Mouse (Mus musculus) adrenal gland, postnatal 4 days (tissue): ENCODE measurements around the gene Ndufv1. TPM values are rescaled to one million over a fixed set of nuclear protein-coding genes. Genes with fewer than 3 reads are reported as not detected.
"Not testable (repeated sequence)": the region's sequence is repeated elsewhere in the genome, so short reads cannot be mapped to it uniquely, and the experiment has no call there.

Experiments
- DNase-seq, 2 experiments: peaks; one replicate each; pipeline ENCODE4 v3.0.0; 2021 to 2022; ENCODE audit warnings: low spot score in 2 of 2, mixed read lengths in 2 of 2
- total RNA-seq, 2 experiments: library from RNA; stranded (reverse); gene quantifications; 2 replicates each; pipeline ENCODE4 v1.2.3; 2021

Ndufv1 gene
- total RNA-seq, 2 experiments from 2014 or later: 253 to 283 TPM

DNA sequence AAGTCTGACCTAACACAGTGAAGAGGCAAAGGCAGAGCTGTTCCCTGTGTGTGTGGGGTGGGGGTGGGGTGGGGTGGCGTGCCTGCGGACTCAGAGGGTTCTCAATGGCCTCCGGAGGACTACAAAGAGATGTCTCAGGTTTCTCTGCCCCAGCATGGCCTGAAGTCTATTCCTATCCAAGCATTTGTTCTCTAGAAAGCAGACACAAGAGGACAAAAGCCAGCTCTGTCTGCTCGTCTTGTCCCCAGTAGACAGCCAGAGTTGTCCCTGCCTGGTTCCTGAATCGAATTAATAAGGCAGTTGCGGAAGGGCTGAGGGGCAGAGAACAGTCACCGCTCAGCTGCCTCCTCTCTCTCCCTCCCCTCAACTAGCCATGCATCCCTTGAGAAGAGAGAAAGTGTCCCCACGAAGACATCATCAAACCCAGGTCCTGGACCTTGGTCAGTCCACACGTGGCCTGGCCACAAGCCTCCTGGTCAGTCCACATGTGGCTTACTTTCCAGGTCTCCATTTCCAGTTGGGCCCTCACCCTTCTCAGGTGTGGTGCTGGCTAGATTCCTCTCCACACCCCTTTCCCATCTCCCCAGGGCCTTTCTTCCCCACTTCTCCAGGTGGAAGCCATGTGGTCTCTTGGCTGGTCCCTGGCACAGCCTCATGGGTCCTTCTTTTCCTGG is 28.9 kb downstream of the Ndufv1 start:
- DNase-seq: no peak

DNA sequence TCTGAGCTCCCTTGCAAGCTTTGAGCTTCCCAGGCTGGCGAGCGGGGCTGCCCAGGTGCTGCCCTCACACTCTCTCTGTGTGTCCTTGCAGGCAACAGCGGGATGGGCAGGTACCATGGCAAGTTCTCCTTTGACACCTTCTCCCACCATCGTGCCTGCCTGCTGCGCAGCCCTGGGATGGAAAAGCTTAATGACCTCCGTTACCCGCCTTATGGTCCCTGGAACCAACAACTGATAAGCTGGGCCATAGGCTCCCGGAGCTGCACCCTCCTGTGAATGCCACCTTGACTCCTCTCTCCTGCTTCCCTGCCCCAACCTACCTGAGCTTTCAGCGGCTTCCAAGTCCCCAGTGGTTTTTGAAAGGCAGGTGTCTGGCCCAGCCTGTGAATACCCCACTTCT is 31.7 kb downstream of the Ndufv1 start:
- no peak for DNase-seq

DNA sequence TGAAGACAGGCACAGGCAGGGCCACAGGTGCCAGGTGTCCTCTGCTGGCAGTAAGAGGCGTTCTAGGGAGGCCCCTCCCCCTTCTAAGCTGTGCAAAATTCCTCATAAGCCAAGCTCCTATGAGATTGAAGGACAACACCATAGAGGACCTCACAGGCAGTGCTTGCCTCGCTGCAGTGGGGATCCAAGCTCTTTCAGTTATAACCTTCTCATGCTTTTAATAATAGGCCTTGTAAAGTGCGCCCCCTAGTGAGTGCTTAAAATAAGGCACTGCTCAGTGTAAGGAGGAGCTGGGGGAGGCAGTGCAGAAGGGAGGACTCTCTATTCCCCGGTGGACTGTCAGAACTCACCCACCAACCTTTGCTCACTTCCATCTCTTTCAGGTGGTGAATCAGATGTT is 32.3 kb downstream of the Ndufv1 start:
- peak in 1 of 2 experiments; percentile 68 for DNase-seq

DNA sequence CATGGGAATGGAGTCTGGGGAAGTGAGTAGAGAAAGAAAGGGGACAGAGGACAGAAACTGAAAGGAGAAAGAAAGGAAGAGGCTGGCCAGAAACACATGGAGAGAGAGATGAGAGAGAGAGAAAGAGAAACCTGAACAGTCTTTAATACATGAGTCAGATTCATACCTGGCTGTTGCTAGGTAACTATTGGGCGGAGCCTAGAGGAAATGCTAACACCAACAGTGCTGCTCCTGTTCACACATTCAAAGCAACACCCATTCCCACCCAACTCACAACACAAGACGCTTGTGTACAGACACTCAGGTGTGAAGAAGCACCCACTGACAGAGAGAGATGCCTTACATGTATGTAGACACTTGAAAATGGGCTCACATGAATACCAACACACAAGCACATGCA is 36.7 kb downstream of the Ndufv1 start:
- DNase-seq: no peak

DNA sequence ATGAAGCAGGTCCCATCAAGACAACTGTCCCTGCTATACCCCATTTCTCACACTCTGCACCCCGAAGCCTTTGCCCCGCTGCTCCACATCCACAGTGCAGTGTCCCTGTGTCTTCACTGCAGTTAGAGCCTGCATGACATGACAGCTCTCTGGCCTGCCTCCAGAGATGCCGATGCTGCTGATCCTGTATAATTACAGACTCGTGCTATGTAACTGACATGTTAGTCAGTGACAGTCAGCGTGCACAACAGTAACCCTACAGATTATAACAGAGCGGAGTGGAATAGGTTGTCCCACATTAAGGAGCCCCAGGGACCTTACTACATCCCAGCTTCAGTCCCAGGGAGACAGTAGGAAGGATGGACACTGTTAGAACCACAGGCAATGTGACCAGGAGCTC is 38.0 kb downstream of the Ndufv1 start:
- DNase-seq: not testable (repeated sequence)

DNA sequence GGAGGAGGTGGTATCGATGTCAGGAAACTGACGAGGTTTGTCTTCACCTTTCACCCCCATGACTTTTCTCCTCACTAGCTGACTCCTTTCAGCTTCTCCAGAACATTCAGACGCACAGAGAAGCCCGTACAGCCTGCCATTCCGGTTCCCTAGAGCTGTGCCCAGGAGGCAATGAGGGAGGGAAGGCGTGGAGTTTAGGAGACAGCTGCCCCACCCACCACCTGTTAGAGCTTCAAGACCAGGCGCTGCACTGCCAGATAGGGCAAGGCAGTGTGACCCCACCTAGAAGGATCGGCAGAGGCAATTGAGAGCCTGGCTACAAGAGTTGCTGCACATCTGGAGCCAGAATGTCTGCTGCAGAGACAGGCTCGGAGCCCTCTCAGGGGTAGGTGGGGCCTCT is 40.4 kb downstream of the Ndufv1 start, which contains the start of gene Aldh3b2:
TSS of gene Aldh3b2 (plus strand) at position 100 of the 400 bp plus-strand sequence.
- no peak for DNase-seq

DNA sequence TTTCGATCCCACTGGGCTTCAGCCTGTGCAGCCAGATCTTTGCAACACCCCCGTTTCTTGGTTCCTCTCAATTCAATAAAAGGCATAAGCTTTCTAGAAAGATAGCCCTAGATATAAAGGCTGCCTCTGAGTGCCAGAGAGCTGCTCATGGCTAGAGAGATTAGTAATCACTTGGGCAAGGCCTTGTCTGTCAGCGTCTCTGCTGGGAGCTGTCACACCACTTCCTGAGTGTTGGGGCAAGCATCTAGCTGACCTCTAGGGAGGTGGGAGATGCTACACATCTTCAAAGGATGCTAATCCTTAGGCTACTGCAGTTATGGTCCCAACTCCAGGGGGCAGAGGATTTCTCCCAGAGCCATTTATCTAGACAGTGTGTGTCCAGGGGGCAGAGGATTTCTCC is 45.3 kb downstream of the Ndufv1 start:
- DNase-seq: no peak

DNA sequence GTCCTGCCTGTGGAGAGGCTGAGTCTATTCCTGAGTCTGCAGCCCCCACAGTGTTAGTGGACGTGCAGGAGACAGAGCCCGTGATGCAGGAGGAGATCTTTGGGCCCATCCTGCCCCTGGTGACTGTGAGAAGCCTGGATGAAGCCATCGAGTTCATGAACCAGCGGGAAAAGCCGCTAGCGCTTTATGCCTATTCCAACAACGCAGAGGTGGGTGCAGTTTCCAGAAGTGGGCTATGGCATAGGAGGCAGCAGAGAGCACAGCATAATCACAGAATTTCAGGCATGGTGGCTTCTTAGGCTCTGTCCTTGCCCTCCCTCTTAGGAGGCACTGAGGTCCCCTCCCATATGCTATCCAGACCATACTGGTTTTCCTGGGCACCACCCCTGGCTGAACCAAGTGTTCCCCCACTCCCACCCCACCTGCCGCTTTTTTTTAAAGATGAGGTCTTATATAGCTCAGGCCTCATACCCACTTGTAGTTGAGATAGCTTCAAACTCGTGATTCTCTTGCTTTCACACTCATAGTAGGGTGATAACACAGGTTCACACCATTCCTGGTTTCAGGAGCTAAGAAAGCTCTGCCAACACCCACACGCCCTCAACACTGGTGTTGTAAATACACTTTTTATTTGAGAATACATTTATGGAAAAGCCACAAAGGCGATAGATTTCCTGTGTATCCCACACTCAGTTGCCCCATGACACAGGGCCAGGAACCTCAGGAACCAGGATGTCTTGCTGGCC is 46.1 kb downstream of the Ndufv1 start:
- no peak for DNase-seq

DNA sequence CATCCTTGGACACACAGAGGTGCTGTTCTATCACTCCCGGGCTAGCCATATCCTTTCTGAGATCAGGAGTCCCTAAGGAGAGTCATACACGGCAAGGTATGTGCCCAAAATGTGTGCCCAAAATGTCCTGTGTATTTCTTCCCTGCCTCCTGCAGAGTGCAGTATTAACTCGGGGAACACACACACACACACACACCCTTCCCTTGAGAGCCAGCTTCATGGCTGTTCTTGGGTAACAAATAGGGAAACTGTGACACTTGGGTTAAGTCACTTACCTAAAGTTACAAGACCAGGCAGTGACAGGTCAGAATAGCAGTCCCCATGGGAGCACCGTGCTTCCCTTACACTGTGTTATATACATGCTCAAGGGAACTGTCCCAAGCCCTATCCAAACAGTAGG is 48.6 kb downstream of the Ndufv1 start:
- no peak for DNase-seq

DNA sequence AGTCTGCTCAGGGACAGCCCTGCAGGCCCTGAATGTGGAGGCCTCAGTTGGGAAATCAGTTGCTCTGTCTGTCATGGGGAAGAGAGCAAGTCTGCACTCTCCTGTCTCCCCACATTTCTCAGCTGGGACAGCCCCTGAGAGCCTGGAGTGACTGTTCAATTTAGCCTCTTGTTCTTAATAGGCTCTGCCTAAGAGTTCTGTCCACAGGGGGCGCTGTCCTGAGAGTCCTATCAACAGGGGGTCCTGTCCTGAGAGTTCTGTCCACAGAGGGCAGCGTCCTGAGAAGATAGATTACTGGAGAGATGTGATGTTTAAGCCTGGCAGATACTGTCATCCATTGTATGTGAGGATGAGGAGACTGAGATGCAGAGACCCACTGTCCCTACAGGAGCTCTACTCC is 50.1 kb downstream of the Ndufv1 start:
- no peak for DNase-seq

DNA sequence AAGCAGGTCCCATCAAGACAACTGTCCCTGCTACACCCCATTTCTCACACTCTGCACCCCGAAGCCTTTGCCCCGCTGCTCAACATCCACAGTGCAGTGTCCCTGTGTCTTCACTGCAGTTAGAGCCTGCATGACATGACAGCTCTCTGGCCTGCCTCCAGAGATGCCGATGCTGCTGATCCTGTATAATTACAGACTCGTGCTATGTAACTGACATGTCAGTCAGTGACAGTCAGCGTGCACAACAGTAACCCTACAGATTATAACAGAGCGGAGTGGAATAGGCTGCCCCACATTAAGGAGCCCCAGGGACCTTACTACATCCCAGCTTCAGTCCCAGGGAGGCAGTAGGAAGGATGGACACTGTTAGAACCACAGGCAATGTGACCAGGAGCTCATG is 50.8 kb downstream of the Ndufv1 start:
- DNase-seq: not testable (repeated sequence)

DNA sequence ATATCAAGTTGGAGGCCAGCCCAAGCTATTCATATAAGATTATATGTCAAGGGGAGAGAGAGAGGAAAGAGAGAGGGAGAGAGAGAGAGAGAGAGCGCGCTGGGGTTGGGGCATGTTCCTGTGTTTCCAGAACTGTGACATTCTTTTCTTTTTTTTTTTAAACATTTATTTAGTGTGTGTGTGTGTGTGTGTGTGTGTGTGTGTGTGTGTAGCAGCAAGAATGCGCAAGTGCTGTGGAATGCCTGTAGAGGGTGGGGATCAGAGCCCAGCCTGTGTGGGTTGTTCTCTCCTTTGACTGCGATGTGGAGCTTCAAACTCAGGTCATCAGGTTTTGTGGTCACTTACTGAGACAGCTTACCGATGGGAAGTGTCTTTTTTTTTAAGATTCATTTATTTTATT is 52.4 kb downstream of the Ndufv1 start:
- DNase-seq: no peak

DNA sequence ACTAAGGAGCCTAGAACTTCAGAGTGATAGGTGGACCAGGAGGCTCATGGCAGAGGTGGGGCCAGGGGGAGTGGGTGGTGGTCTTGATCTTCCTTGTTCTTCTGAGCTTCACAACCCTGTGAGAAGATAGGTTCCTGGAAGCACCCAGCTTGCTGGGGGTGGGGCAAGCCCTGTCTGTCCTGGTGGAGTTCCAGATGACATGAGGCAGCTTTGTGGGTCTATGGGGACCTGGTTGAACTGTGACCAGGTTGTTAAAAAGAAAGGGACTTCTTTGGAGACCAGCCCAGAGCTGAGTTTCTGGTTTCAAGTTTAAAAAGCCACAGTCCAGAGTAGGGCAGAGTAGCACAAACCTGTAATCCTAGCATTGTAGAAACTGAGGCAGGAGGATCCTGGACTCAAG is 53.6 kb downstream of the Ndufv1 start:
- no peak for DNase-seq

DNA sequence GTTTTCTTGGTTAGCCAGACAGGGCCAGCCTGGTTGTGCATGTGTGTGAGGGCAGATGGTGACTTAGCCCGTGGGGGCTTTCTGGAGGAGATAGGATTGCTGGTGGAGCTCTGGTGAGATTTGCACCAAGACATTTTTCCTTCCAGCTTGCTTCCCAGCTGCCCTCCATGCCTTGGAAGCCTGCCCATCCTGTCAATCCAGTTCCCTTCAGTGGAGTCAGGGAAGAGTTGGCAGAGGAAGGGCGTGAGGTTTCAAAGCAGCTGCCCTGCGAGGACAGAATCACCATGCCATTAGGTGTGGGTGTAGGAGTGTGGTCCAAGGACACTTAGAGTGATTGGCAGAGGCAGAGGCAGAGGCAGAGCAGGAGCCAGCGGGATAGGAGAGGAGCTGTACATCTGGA is 54.1 kb downstream of the Ndufv1 start, which contains the start of gene Aldh3b3:
TSS of gene Aldh3b3 (plus strand) at position 176 of the 400 bp plus-strand sequence.
- no peak for DNase-seq

Other genes starting within 250 kb of the Ndufv1 start
- 10 to 100 TPM; 69.7 to 70.8 TPM for gene Kmt5b, start 245.4 kb downstream of the Ndufv1 start, total RNA-seq
- 10 to 100 TPM; 63.5 to 70.5 TPM for gene Chka, start 161.0 kb downstream of the Ndufv1 start, total RNA-seq
- 10 to 100 TPM; 80.5 to 91.9 TPM for gene Tcirg1, start 105.7 kb downstream of the Ndufv1 start, total RNA-seq
- gene Ndufs8, start 100.0 kb downstream of the Ndufv1 start, total RNA-seq: 100 to 1,000 TPM; 205 to 212 TPM
- 100 to 1,000 TPM; 117 to 121 TPM for gene Aldh3b1, start 83.0 kb downstream of the Ndufv1 start, total RNA-seq
- 10 to 100 TPM; 53.9 to 60.7 TPM for gene Unc93b1, start 77.6 kb downstream of the Ndufv1 start, total RNA-seq
- gene Aldh3b3, start 54.2 kb downstream of the Ndufv1 start, total RNA-seq: under 1 TPM; 0.67 to 0.87 TPM
- gene Aldh3b2, start 40.5 kb downstream of the Ndufv1 start, total RNA-seq: 1 to 10 TPM; 7.5 to 8.4 TPM
- gene Acy3, start 26.2 kb downstream of the Ndufv1 start, total RNA-seq: 10 to 100 TPM; 32.3 to 36.8 TPM
- under 1 TPM in 1 of 2 experiments, not detected in 1; 0.34 TPM for gene Tbx10, start 20.1 kb downstream of the Ndufv1 start, total RNA-seq
- 10 to 100 TPM; 21.7 to 21.9 TPM for gene Nudt8, start 12.2 kb downstream of the Ndufv1 start, total RNA-seq
- 1 to 10 TPM; 1.7 to 1.8 TPM for gene Gm49405, start 12.2 kb downstream of the Ndufv1 start, total RNA-seq
- 1 to 10 TPM; 2.4 to 2.6 TPM for gene Doc2g, start 9.5 kb downstream of the Ndufv1 start, total RNA-seq
- 100 to 1,000 TPM; 258 to 283 TPM for gene Gstp1, start 25.2 kb upstream of the Ndufv1 start, total RNA-seq
- gene Gstp2, start 33.2 kb upstream of the Ndufv1 start, total RNA-seq: 10 to 100 TPM; 52.6 to 68.8 TPM
- gene Gstp3, start 46.8 kb upstream of the Ndufv1 start, total RNA-seq: 10 to 100 TPM in 1 of 2 experiments, 1 to 10 TPM in 1; 1.9 to 37.5 TPM
- 1 to 10 TPM in 1 of 2 experiments, not detected in 1; 1.2 TPM for gene Cabp2, start 68.8 kb upstream of the Ndufv1 start, total RNA-seq
- 10 to 100 TPM; 45.8 to 47.3 TPM for gene Cdk2ap2, start 84.4 kb upstream of the Ndufv1 start, total RNA-seq
- gene Pitpnm1, start 87.2 kb upstream of the Ndufv1 start, total RNA-seq: 10 to 100 TPM; 51.6 to 65.0 TPM
- 10 to 100 TPM; 86.1 to 88.5 TPM for gene Aip, start 113.1 kb upstream of the Ndufv1 start, total RNA-seq
- gene Gpr152, start 127.0 kb upstream of the Ndufv1 start, total RNA-seq: under 1 TPM; 0.08 to 0.14 TPM
- under 1 TPM in 1 of 2 experiments, not detected in 1; 0.20 TPM for gene Cabp4, start 131.2 kb upstream of the Ndufv1 start, total RNA-seq
- 100 to 1,000 TPM; 192 to 203 TPM for gene Coro1b, start 135.8 kb upstream of the Ndufv1 start, total RNA-seq
- gene Ptprcap, start 140.8 kb upstream of the Ndufv1 start, total RNA-seq: 1 to 10 TPM; 5.1 to 5.2 TPM
- gene Rps6kb2, start 150.5 kb upstream of the Ndufv1 start, total RNA-seq: 10 to 100 TPM; 46.6 to 50.0 TPM
- gene Carns1, start 162.7 kb upstream of the Ndufv1 start, total RNA-seq: 1 to 10 TPM; 5.5 to 7.3 TPM
- 1 to 10 TPM; 3.2 to 4.3 TPM for gene Tbc1d10c, start 178.5 kb upstream of the Ndufv1 start, total RNA-seq
- 100 to 1,000 TPM; 464 to 467 TPM for gene Ppp1ca, start 179.3 kb upstream of the Ndufv1 start, total RNA-seq
- gene Rad9a, start 188.9 kb upstream of the Ndufv1 start, total RNA-seq: 10 to 100 TPM; 14.7 to 16.2 TPM
- 10 to 100 TPM; 10.0 to 10.7 TPM for gene Clcf1, start 201.4 kb upstream of the Ndufv1 start, total RNA-seq
- gene AC109138.7, start 201.6 kb upstream of the Ndufv1 start, total RNA-seq: not detected
- 10 to 100 TPM; 32.7 to 34.3 TPM for gene Pold4, start 219.1 kb upstream of the Ndufv1 start, total RNA-seq